Mouse (Mus musculus) kidney, adult 9 months (tissue): ENCODE results near the gene H2-Q10.

Experiments
- DNase-seq: peaks from one replicate; pipeline ENCODE4 v3.0.0; 2022

H2-Q10 gene

DNA sequence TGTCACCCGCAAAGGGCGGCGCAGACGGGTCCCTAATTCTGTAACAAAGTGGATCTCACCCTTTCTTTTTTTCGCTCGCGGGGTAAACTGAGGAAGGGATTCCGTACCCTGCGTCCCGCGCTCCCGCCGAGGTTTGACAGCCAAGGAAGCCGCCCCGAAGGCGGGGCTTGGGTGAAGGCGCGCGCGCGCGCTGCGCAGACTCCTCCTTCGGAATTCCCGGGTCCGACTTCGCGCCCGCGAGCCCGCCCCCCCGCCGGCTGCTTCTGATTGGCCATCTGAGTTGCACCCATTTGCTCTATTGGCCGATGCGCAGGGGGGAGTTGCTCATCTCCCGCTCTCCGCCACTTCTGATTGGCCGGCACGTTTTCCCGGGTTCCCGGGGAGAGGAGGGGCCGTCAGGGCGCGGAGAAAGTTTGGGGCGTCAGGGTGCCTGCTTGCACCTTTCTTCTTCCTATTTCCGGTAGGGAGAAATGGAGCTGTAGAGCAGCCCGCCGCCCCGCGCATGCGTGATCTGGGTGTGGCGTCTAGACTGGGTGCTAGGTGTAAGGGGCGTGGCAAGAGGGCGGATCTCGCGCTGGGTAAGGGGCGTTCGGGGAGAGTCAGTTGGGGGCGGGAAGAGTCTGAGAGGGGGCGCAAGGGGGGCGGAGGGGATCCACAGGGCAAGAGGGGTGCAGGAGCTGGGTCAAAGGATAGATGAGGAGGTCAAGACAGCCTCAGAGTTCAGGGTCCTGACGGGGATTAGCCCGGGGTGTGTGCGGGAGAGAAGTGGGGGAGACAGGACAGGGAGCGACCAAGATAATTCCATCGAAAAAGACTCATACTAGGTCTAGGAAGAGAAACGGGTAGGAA lies 47.0 kb downstream of the H2-Q10 start, which contains the start of the genes Tcf19 and Cchcr1:
TSS of gene Tcf19 (minus strand) at position 173 of the 849 bp plus-strand sequence.
TSS of gene Cchcr1 (plus strand) at position 449 of the 849 bp plus-strand sequence.
- peak; percentile 98 for DNase-seq

DNA sequence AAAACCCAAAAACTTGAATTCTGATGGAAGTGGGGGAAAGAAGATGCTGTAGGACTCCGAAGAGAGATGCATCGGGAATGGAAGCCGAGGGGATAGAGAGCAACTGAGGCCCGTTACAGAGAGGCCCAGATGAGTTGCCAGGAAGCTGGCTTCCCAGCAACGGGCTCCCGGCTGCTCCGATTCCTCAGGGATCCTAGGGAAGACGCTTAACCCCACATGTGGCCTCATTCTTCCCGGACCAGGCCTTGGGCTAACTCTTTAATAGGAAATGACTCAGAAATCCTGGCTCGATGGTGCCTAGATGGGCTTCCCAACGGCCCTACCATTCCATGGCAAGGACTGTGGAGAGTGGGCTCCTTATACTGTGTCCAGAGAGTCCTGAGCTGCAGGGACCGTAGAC lies 47.6 kb downstream of the H2-Q10 start:
- DNase-seq = peak; percentile 14
